Mouse (Mus musculus) right cerebral cortex, adult 18-20 months (tissue): ENCODE measurements around the gene Cd9.

ENCODE experiments used
- DNase-seq: peaks from one replicate; pipeline ENCODE4 v3.0.0; 2022; ENCODE audit warnings: mixed read lengths

Cd9 gene

DNA sequence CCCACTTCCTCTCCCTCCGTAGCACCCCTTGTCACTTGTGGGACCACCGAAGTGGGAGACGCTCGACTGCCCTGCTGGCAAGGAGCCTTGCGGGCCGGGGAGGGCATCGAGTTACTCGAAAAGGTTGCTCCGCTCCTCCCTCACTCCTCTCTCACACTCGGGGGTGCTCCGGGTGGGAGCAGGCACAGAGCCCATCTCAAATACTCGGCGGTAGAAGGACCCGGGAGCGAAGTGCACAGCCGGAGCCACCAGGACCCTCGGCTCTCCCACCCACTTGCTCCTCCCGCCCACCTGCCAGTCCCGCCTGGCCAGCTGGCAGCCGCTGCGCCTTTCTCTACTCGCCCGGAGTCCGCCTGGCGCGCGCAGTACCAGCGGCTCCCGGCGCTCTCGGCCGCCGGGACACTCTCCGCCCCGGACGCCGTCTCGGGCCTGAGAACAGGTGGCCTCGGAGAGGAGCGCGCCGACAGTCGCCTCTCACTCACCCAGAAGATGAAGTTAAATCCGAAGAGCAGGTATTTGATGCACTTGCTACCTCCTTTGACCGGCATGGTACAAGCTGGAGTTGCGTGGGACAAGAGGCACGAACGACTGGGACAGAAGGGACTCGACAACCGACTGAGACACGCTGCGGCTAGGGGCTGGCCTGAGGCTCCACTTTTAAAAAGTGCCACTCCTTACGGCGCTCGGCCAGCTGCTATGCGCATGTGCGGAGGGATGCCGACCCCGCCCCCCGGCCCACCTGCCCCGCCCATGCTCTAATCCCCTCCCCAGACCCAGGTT lies at the start of gene Cd9:
TSS of gene Cd9 (minus strand) at position 700 of the 780 bp plus-strand sequence.
- DNase-seq: no peak

DNA sequence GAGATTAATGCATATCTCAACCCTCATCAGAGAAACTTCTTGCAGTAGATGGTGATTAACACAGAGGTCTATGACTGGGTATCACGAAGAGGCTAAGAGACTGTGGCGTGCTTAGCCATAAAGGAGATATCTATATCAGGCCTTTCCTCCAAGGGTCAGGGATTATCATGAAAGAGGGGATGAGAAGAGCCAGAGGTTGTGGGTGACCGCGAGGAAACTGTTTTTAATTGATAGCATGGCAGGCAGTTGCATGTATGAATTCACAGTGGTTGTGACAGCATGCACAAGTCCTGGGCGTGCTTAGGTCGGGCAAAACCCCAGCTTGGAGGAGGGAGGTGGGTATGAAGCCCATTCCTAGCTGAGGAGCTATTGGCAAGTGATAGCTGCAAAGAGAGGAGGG lies 46.7 kb upstream of the Cd9 start:
- DNase-seq: no peak

DNA sequence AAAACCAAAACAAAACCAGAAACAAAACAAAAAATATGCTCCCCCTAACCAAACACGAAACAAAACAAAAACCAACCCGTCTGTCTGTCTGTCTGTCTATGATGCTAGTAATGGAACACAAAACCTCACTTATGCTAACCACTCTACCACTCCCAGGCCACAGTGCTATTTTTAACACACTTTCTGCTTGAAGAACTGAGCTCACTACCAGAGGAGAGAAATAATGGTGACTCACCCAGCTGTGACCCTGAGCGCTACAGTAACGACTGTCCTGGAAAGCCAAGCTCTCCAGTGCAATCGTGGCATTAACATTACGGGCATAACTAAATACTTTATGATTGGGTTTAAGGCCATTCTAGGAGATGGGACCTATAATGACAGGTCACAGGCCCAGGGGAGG lies 46.2 kb upstream of the Cd9 start:
- DNase-seq: no peak

DNA sequence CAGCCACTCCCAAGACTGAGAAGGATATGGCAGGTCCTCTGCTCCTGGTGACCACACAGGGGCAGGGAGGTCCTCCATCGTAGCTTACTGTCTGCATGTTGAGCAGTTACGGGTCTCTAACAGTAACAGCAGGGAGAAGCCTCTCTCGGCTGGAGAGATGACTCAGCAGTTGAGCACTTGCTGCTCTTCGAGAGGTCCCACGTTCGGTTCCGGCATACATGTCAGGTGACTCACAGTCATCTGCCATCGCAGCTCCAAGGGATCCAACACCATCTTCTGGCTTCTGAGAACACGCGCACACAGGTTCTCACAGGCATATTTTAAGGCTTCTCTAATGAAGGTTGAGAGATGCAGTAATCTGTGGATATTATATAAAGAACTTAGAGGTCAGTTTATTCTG lies 45.6 kb upstream of the Cd9 start:
- no peak for DNase-seq

DNA sequence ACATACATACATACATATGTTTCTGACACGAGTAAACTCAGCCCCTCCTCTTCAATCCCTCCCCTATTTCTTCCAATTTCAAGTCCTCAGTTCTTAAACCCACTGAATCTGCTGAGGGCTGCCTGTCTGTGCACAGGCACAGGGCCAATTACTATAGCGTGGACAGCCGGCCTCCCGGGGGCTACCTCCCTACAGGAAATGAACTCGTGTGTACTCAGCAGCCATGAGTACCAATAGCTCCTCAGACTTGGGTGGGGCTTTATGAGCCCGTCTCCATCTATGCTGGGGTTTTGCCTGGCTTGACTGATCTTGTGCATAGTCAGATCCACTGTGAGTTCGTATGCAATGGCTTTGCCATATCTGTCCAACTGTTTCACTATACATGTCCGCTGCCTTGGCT lies 44.8 kb upstream of the Cd9 start:
- DNase-seq: no peak

DNA sequence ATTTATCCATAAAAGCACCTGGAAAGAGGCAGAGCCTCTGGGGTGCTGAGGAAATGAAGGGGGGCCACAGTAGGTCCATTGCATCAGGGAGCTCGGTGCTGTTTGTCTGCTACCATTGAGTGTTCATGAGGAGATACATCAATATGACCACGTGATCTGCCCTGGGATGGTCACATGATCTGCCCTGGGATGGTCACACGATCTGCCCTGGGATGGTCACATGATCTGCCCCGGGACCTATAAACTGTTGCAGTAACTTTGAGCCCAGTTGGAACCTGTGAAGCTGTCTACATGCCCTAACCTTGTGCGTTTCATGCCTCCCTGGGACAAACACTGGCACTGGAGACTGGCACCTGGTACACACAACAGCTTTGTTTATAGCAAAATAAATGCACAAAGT lies 43.9 kb upstream of the Cd9 start:
- DNase-seq: no peak

DNA sequence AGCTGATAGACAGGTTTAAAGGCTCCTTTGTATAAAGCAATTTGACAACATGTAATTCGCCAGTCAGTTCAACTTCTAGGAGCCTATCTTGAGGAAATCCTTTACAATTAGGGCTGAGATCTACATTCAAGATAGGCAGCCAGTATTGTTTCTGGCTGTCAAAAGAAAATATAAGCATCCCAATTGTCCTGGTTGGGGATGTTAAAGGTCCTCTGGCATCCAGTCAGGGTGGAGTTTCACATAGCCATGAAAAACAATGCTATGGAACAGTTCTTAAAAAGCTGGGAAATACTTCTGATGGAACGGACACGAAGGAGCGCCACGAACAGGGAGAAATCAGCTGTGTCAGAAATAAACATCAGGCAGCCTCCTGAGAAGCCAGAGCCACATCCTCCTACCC lies 40.4 kb upstream of the Cd9 start:
- DNase-seq: no peak

DNA sequence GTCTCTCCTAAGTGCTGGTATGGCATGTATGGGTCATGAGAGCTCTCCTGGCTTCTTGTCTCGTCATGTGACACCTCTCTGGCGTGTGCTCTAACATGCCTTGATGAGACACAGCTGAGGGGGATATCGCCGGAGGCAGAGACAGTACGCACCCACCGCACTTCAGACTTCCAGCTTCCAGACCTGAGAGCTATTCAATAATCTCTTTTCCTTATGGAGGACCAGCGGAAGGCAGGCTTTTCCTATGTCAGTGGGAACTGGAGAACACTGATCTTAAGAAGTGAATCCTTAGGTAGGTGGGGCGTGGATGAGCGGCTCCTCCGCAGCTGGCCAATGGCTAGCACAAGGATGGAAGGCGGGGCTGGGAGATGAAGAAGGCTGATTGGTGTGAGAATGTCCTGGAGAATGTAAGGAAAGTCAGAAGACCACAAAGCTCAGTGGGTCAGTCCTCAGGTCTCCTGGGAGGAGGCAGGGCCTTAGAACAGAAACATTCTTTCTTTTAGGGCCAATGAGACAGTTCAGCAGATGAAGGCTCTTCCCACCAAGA lies 38.6 kb upstream of the Cd9 start:
- no peak for DNase-seq

DNA sequence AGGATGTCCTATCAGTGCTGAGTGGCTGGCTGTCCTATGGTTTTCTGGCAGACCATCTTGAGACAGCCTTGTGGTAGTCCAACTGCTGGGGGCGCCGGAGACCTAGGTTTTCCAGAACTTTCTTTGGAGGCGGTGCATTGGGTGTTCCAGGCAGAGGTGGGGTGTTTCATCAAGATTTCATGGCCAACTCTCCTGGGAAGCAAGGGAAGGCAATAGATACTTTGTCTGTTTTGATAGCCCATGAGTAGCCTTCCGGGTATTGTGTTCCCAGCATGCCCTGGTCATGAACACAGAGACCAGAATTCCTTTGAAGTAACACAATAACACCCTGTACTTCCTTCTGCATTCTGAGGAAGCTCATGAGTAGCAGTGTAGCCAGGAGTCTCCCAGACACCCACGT lies 34.9 kb upstream of the Cd9 start:
- no peak for DNase-seq

DNA sequence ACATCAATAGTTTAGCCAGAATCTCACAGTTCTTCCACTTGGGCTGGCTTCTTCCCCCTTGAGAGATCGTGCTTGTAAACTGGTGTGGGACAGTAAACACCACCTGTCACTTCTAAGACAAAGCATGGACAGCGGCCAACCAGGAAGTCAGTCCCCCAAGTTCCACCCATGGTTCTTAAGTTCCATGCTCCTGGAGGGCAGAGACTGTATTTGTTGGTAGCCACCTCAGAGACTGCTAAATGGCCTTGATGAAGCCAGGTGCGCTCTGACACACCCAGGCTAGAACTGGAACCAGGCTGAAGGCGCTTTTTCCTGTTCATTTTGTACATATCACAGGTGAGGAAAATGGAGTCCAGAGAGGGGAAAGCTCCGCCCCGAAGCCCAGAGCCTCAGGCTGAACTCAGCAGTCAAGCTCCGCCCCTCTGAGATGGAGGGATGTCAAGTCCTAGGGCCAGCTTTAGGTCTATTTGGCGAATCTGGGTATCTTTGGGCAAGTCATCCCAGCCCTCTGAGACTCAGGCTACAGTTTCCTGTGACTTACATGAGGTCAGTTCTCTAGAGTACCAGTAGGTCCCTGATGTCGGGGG lies 34.1 kb upstream of the Cd9 start:
- DNase-seq: no peak

DNA sequence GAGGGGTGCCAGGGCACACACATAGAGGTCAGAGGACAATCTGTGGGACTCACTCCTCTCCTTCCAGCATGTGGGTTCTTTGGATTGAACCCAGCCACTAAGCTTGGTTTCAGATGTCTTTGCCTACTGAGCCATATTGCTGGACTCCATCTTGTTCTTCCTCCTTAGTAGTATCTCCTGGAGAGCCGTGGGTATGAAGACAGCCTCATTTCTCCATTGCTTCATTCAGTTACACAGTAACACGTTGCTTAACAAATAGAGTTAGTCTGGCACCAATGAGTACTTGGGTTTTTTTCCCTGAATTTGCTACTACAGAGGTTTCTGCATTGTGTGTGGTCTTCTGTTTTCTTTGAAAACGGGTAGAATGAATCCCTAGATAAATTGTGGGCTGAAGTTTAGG lies 31.5 kb upstream of the Cd9 start:
- no peak for DNase-seq

DNA sequence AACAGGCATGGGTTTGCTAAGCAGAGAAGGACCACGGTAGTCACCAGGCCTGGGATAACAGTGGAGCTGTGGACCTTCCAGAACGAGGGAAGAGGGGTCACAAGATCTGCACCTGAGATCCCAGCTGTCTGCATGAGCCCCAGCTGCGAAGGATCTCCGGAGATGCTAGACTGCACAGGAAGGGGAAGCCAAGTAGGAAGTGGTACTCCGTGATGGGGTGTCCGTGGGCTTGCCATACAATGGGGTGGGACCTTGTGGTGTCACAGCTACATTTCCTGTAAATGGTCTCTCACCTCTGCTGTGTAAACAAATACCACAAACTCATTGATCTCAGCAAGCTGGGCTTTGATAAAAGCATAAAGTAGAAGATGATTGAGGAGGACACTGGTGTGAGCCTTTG lies 29.4 kb upstream of the Cd9 start:
- DNase-seq: no peak

DNA sequence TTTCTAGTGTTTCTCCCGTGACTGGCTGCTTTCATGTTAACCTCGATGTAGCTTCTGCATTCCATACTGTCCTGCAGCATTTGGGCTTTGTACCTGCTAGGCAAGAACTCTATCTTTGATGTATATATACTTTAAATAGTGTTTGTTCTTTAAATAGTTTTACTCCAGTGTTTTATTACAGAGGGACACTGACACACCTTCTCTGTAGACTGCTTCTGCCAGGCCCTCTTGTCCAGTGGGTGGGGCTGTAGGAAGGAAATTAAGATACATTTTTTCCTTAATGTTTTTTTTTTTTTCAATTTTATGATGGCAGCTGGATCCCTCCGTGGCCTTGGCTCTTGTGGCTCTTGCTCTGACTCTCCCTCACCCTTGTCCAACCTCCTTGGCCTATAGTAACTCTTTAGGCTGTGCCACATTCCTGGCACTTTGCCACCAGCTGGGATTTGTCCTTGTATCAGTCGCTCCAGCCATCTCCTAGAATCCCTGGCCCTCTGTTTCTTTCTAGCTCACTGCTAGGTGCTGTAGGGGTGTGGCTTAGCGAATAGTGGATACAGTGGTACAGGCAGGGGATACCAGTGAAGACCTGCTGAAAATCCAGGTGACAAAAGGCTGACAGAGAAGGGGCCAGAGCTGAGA lies 27.1 kb upstream of the Cd9 start:
- no peak for DNase-seq

DNA sequence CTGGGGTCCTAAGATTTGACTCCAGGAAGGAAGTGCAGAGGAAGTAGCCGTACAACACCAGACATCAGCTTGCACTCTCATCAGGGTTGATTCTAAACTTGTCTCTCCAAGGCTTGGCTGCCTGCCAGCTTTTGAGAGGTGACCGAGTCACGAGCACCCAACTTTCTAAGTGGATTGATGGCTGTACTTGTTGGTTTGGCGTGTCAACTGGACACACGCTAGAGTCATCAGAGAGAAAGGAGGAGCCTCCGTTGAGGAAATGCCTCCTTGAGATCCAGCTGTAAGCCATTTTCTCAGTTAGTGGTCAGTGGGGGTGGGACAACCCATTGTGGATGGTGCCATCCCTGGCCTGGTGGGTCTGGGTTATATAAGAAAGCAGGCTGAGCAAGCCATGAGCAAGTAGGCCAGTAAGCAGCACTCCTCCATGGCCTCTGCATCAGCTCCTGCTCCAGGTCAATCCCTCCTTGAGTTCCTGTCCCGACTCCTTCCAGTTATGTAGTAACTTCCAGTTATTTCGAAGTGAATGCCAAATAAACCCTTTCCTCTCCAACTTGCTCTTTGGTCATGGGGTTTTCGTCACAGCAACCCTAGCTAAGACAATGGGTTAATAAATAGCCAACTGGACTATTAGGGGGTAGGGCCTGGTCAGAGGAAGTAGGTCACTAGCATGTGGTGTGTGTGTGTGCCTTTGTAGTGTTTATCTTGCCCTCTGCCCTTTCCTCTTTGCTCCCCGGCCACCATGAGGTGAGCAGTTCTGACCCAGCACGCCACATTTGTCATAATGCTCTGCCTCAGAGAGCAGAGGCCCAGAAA lies 21.1 kb upstream of the Cd9 start:
- DNase-seq: no peak

DNA sequence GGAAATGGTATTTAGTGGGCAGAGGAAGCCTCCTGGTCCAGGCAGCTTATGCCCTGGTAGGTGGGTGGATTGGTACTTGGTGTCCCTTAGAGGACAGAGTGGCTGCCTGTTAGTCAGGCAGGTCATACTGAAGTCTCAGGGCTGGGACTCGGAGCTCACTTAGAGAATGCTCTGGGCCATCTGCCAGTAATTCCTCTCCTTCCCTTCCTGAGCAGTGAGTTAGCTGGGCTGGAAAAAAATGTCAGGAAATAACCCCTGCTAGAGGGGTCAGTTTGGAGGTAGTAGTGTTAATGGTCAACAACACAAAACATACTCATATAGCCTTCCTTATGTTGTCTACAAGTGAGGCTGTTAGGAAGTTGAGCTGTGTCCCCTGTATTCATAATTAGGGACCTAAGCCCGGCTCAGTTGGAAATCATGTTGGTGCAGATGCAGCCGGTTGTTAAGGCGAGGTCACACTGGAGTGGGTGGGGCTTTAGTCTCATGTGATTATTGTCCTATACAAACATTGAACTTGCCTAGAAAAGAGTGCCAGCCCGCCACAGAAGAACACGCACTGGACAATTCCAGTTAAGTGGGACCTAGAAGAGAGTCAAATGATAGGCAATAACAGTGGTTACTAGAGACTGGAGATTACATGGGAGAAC lies 18.5 kb upstream of the Cd9 start:
- DNase-seq: no peak

DNA sequence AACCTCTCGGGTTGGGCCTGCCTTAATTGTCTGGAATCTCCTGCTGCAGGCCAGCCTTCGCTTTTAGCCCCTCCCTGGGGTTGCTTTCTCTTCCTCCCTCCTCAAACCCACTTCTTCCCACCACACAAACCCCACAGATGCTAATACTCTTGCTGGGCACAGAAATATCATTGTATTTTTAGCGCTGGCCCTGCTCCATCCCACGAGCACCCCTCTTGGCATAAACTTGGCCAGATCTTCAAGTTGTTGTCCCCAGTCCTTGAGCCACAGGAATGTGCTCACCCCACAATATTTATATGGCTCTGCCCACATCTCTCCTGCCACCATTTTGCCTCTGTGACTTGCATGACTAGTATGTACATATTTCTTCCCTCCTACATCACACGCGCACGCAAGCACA lies 16.6 kb upstream of the Cd9 start:
- no peak for DNase-seq

DNA sequence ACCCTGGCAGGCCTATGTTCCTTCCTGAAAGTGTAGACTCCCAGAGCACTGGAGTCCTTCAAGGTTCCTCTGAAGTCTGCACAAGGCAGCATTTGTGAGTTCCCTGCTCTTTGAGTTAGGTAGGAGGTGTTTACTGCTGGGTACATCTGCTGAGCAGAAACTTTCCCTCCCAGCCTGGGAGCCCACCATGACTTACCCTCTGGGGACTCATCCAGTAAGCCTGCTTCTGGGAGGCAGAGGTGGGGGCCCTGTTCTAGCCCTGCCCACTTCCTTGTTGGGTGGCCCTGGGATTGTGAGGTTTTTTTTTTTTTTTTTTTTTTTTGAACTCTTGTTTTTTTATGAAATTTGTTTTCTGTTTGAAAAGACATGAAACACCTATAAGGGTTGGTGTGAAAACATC lies 16.1 kb upstream of the Cd9 start:
- no peak for DNase-seq

DNA sequence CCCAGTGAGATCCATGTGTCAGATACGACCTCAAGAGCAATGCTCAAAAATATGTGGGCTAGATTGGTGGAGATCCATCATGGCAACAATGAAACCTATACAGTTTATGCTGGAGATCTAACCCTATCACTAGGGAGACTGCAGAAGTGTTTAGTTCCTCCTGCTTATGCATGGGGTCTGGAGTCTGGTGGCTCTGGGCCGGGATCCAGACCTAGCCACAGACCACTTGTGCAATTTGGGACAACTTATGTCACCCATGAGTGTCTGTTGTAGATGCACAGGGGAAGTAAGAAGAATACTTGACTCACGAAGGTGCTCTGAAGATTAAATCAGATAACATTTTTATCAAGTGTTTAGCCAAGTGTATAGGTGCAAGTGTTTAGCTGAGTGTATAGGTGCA lies 15.2 kb upstream of the Cd9 start:
- DNase-seq: no peak

DNA sequence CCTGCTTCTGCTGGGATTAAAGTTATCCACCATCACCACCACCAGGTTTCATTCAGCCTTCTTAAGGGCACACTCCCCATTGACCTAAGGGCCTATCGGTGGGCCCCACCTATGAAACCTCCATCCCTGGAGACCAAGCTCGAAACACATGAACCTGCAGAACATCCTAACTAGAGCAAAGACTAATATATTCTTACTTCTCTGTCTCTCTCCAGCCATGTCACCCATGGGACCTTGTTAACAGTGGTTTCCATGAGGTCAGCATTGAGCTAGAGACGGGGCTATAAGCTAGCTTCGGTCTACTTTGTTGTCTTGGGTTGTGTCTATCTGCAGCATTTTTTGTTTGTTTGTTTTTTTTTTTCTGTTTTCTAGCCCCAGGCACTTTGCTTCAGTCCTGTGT lies 11.8 kb upstream of the Cd9 start:
- no peak for DNase-seq

DNA sequence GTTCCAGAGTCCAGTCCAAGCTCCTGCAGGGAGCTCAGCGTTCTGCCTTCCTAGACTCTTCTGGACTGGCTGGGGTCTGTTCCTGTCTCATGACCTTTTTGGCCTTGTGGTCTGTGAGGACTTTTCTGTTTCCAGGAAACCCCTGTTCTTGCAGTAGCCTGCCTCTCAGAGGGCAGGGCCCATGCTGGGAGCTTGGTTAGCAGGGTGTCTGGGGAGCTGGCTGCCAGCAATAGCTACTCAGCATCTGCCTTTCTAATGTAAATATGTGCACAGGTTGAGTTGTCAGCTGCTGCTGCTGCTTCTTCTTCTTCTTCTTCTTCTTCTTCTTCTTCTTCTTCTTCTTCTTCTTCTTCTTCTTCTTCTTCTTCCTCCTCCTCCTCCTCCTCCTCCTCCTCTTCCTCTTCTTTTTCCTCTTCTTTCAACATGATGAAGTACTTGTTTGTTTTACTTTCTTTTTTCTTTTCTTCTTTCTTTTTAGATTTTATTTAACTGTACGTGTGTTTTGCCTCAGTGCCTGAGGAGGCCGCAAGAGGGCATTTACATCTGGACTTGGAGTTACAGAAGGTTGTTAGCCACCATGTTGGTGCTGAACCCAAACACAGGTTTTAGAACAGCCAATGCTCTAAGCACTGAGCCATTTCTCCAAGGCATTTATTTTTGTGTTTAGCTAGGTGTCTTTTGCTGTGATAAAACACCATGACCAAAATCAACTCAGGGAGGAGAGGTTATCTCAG lies 10.2 kb upstream of the Cd9 start:
- DNase-seq: no peak

DNA sequence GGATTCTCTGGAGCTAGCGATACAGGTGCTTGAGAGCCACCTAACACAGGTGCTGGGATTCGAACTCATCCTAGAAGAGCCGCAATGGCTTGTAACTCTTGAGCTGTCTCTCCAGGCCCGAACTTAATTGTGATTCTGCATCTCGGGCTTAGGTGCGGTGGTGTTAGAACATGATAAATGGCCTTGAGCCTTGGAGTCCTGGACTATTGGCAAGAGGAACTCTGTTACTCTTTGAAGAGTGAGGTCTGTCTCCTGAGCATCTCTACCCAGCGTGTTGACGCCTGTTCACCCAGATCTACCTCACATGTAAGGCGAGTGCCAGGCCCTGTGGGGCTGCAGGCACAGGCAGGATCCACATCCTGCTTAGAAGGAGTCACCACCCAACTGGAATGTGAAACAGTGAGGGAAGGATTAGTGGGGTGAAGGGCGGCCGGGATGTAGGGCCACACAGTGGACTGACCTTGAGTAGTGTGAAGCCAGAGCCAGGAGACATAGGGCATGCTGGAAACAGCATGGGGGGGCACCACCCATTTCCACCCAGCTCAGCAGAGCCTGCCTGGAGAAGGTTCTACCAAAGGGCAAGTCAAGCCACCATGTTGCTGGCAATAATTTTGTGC lies 8.7 kb upstream of the Cd9 start:
- DNase-seq: no peak

DNA sequence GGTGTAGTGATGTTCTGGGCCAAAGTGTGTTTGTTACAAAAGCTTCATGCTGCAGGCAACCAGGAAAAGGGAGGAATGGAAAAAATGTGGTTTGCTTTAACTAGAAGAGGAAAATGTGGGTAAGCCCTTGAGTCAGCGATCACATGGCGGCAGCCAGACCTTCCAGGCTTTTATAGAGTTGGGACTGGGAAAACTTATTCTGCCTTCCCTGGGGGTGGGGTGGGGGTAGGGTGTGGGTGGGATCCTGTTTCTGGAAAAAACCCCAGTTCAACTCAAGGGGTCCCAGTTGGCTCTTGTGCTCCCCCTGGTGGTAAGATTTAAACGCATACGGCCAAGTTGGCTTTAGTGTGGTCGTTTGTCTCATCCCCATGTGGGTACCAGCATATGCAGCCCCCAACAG lies 3.5 kb upstream of the Cd9 start:
- DNase-seq: no peak
